Mouse (Mus musculus) liver, embryonic 15.5 days (tissue): ENCODE measurements around the gene 1500011B03Rik. TPM values are rescaled to one million over a fixed set of nuclear protein-coding genes. Genes with fewer than 3 reads are reported as not detected.

Experiments
- ATAC-seq: fragments of 200-750 bp; cut with Nextera tagmentation; 2 replicates; pipeline ENCODE4 v1.8.0; 2017; ENCODE audit warnings: moderate number of reproducible peaks, mild to moderate bottlenecking, moderate library complexity; ENCODE audit not compliant: insufficient read depth
- H3K27ac ChIP-seq: fragments of 300-500 bp; sonication (generic); replicated peaks from 2 replicates; pipeline ENCODE4 v1.5.1; 2015; ENCODE audit warnings: mild to moderate bottlenecking, inconsistent platforms
- H3K27me3 ChIP-seq: fragments of 300-500 bp; sonication (generic); 2 replicates; pipeline ENCODE4 v1.6.1; 2015; ENCODE audit warnings: mild to moderate bottlenecking, inconsistent platforms
- H3K36me3 ChIP-seq: fragments of 300-500 bp; sonication (generic); replicated peaks from 2 replicates; pipeline ENCODE4 v1.6.1; 2015; ENCODE audit warnings: moderate library complexity, mild to moderate bottlenecking, inconsistent platforms
- H3K4me1 ChIP-seq: fragments of 300-500 bp; sonication (generic); replicated peaks from 2 replicates; pipeline ENCODE4 v1.6.1; 2015; ENCODE audit warnings: inconsistent platforms
- H3K4me2 ChIP-seq: fragments of 300-500 bp; sonication (generic); 2 replicates; pipeline ENCODE4 v1.6.1; 2015; ENCODE audit warnings: moderate library complexity, mild to moderate bottlenecking, inconsistent platforms
- H3K4me3 ChIP-seq: fragments of 300-500 bp; sonication (generic); replicated peaks from 2 replicates; pipeline ENCODE4 v1.5.1; 2015; ENCODE audit warnings: mild to moderate bottlenecking, inconsistent platforms
- H3K9ac ChIP-seq: fragments of 300-500 bp; sonication (generic); 2 replicates; pipeline ENCODE4 v1.6.1; 2015; ENCODE audit warnings: moderate library complexity, mild to moderate bottlenecking, inconsistent platforms
- H3K9me3 ChIP-seq: fragments of 300-500 bp; sonication (generic); replicated peaks from 2 replicates; pipeline ENCODE4 v1.6.1; 2016; ENCODE audit warnings: inconsistent platforms
- WGBS: fragments of 180-500 bp; shearing (Covaris S2); methylation state at CpG from one replicate; pipeline ENCODE4 v1.1.7; 2015; ENCODE audit warnings: mixed read lengths; ENCODE audit not compliant: insufficient replicate concordance; 5-methylcytosine and 5-hydroxymethylcytosine counted together
- polyA plus RNA-seq: library from polyadenylated mRNA; unstranded; fragments of >200 nt; fragmentation: Nextera tagmentation; extraction: Ambion mirVana; gene quantifications from 2 replicates; pipeline ENCODE4 v1.2.1, GENCODE M21; 2015

1500011B03Rik gene
- polyA plus RNA-seq, 1 experiment from 2014 or later = 21.3 TPM

- peaks cover 66% of the 10 kb centered on the region for H3K4me1 ChIP-seq
- 30% methylated on average over 8 of the region's 8 CpGs for WGBS
- H3K27ac ChIP-seq = peak overlapping the region; percentile 76
- no peak overlapping the region for H3K4me3 ChIP-seq
- no peaks in the 10 kb centered on the region for H3K9me3 ChIP-seq
- ATAC-seq = peak; percentile 48; the same call in 1 of the 2 replicates
- peaks cover 32% of the 10 kb centered on the region for H3K36me3 ChIP-seq
- no peak overlapping the region for H3K9ac ChIP-seq
- no peak overlapping the region for H3K4me2 ChIP-seq
- H3K27me3 ChIP-seq = no peaks in the 10 kb centered on the region
These were observed 14.9 kb downstream of the 1500011B03Rik start for GRCm38 (mm10) chr5:114808385-114808784.

- Histone ChIP-seq H3K9me3 (no peaks in the 10 kb centered on the region), H3K4me1 (peaks cover 61% of the 10 kb centered on the region), H3K27ac (peak overlapping the region; percentile 76), H3K9ac (no peak overlapping the region), H3K4me2 (peak overlapping the region; percentile 54), H3K27me3 (no peaks in the 10 kb centered on the region), H3K4me3 (no peak overlapping the region), H3K36me3 (peaks cover 37% of the 10 kb centered on the region)
- 33% methylated on average over 6 of the region's 6 CpGs for WGBS
- no peak for ATAC-seq
These were observed 15.4 kb downstream of the 1500011B03Rik start for GRCm38 (mm10) chr5:114807893-114808292.

- Histone ChIP-seq H3K36me3 (peaks cover 41% of the 10 kb centered on the region), H3K4me2 (peak overlapping the region; percentile 54), H3K4me3 (peak overlapping the region; percentile 9; the same call in 1 of the 2 replicates), H3K27me3 (no peaks in the 10 kb centered on the region), H3K9me3 (no peaks in the 10 kb centered on the region), H3K9ac (peak overlapping the region; percentile 36), H3K27ac (peak overlapping the region; percentile 76), H3K4me1 (peaks cover 57% of the 10 kb centered on the region)
- 18% methylated on average over 8 of the region's 8 CpGs for WGBS
- peak; percentile 82 for ATAC-seq
These were observed 15.8 kb downstream of the 1500011B03Rik start for GRCm38 (mm10) chr5:114807468-114807867.

GRCm38 (mm10) chr5:114807063-114807462 lies 16.2 kb downstream of the 1500011B03Rik start:
- H3K36me3 ChIP-seq = peaks cover 44% of the 10 kb centered on the region
- H3K27ac ChIP-seq = peak overlapping the region; percentile 76
- H3K27me3 ChIP-seq = no peaks in the 10 kb centered on the region
- H3K4me3 ChIP-seq = peak overlapping the region; percentile 9; the same call in 1 of the 2 replicates
- H3K4me1 ChIP-seq = peaks cover 53% of the 10 kb centered on the region
- H3K9ac ChIP-seq = peak overlapping the region; percentile 36
- WGBS = 15% methylated on average over 9 of the region's 9 CpGs
- no peaks in the 10 kb centered on the region for H3K9me3 ChIP-seq
- peak overlapping the region; percentile 54 for H3K4me2 ChIP-seq
- ATAC-seq = peak; percentile 68

GRCm38 (mm10) chr5:114806636-114807035 lies 16.6 kb downstream of the 1500011B03Rik start:
- Histone ChIP-seq H3K4me3 (no peak overlapping the region), H3K27ac (peak overlapping the region; percentile 76), H3K4me1 (peaks cover 55% of the 10 kb centered on the region), H3K9ac (peak overlapping the region; percentile 36; the same call in 1 of the 2 replicates), H3K9me3 (no peaks in the 10 kb centered on the region), H3K4me2 (peak overlapping the region; percentile 54), H3K36me3 (peaks cover 49% of the 10 kb centered on the region), H3K27me3 (no peaks in the 10 kb centered on the region)
- 53% methylated on average over 8 of the region's 8 CpGs for WGBS
- ATAC-seq = no peak

- 44% methylated on average over 15 of the region's 15 CpGs for WGBS
- H3K4me3 ChIP-seq = no peak overlapping the region
- H3K27me3 ChIP-seq = no peaks in the 10 kb centered on the region
- no peak overlapping the region for H3K9ac ChIP-seq
- peaks cover 61% of the 10 kb centered on the region for H3K4me1 ChIP-seq
- peak overlapping the region; percentile 76 for H3K27ac ChIP-seq
- H3K36me3 ChIP-seq = peaks cover 57% of the 10 kb centered on the region
- peak overlapping the region; percentile 54 for H3K4me2 ChIP-seq
- no peaks in the 10 kb centered on the region for H3K9me3 ChIP-seq
- no peak for ATAC-seq
These were observed 17.6 kb downstream of the 1500011B03Rik start for GRCm38 (mm10) chr5:114805436-114806350.

- Histone ChIP-seq H3K27me3 (no peaks in the 10 kb centered on the region), H3K9me3 (no peaks in the 10 kb centered on the region), H3K36me3 (peaks cover 63% of the 10 kb centered on the region), H3K4me1 (peaks cover 64% of the 10 kb centered on the region), H3K4me3 (no peak overlapping the region), H3K4me2 (no peak overlapping the region), H3K27ac (no peak overlapping the region), H3K9ac (no peak overlapping the region)
- WGBS = 54% methylated on average over 3 of the region's 3 CpGs
- ATAC-seq = no peak
These were observed 18.3 kb downstream of the 1500011B03Rik start for GRCm38 (mm10) chr5:114804958-114805357.

- Histone ChIP-seq H3K36me3 (peaks cover 69% of the 10 kb centered on the region), H3K9me3 (no peaks in the 10 kb centered on the region), H3K27me3 (no peaks in the 10 kb centered on the region), H3K4me1 (peaks cover 58% of the 10 kb centered on the region), H3K9ac (no peak overlapping the region), H3K4me2 (no peak overlapping the region), H3K27ac (no peak overlapping the region), H3K4me3 (no peak overlapping the region)
- 84% methylated on average over 13 of the region's 13 CpGs for WGBS
- ATAC-seq = no peak
These were observed 18.9 kb downstream of the 1500011B03Rik start for GRCm38 (mm10) chr5:114804335-114804734.

- no peak for ATAC-seq
- Histone ChIP-seq H3K27ac (no peak overlapping the region), H3K4me1 (peaks cover 47% of the 10 kb centered on the region), H3K4me2 (no peak overlapping the region), H3K36me3 (peaks cover 80% of the 10 kb centered on the region), H3K9me3 (no peaks in the 10 kb centered on the region), H3K4me3 (no peak overlapping the region), H3K27me3 (no peaks in the 10 kb centered on the region), H3K9ac (no peak overlapping the region)
- 80% methylated on average over 13 of the region's 13 CpGs for WGBS
These were observed 20.0 kb downstream of the 1500011B03Rik start for GRCm38 (mm10) chr5:114803231-114803630.

GRCm38 (mm10) chr5:114801841-114802240 lies 21.4 kb downstream of the 1500011B03Rik start:
- H3K4me3 ChIP-seq = no peak overlapping the region
- no peak overlapping the region for H3K27ac ChIP-seq
- H3K27me3 ChIP-seq = no peaks in the 10 kb centered on the region
- 82% methylated on average over 6 of the region's 6 CpGs for WGBS
- peaks cover 94% of the 10 kb centered on the region for H3K36me3 ChIP-seq
- ATAC-seq = no peak
- H3K4me1 ChIP-seq = peaks cover 38% of the 10 kb centered on the region
- H3K4me2 ChIP-seq = no peak overlapping the region
- no peak overlapping the region for H3K9ac ChIP-seq
- H3K9me3 ChIP-seq = no peaks in the 10 kb centered on the region

- Histone ChIP-seq H3K9ac (no peak overlapping the region), H3K4me3 (no peak overlapping the region), H3K4me1 (peaks cover 36% of the 10 kb centered on the region), H3K36me3 (peaks cover 96% of the 10 kb centered on the region), H3K9me3 (no peaks in the 10 kb centered on the region), H3K4me2 (no peak overlapping the region), H3K27me3 (no peaks in the 10 kb centered on the region), H3K27ac (no peak overlapping the region)
- whole genome bisulfite sequencing = 15% methylated on average over 8 of the region's 8 CpGs
- ATAC-seq = peak; percentile 60; the same call in 1 of the 2 replicates
These were observed 22.2 kb downstream of the 1500011B03Rik start for GRCm38 (mm10) chr5:114801049-114801448.
